Mouse (Mus musculus): ENCODE measurements around the gene Hmcn2.

Hmcn2 gene

DNA sequence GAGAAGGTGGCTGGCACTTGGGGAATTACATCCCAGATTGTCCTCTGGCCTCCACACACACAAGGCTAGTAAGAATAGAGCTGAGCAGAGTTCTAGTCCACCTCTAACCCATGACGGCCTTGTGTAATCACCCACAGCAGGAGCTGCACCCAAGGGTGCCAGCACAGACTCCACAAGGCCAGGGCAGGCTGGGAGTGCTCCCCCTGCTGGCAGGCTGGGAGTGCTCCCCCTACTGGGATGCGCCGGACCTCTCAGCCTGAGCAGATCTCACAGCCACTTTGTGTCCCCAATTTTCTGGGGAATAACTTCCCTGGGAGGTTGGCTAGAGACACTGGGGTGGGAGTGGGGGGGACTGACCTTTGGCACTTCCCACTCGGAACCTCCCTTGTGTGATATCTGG is 68.7 kb downstream of the Hmcn2 start:
- DNase-seq (ENCODE audit: low spot score in 2 of 2) = peak; percentile 12 to 77

DNA sequence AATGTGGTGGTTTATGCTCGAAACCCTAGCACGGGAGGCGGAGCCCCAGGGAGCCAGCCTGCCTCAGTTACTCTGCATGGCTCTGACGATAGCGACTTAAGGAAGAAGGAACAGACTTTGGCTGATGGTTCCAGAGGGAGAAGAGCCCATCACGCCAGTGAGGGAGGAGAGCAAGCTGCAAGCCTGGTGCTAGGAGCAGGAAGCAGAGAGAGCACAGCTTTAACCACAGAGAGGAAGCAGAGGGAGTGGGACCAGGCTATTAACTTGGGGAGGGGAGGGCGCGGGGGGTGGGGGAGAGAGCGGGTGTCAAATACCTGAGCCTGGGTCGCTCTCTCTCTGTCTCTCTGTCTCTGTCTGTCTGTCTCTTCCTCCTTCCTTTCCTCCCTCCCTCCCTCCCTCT is 102.8 kb downstream of the Hmcn2 start:
- no peak for DNase-seq (ENCODE audit: low spot score in 2 of 2)

DNA sequence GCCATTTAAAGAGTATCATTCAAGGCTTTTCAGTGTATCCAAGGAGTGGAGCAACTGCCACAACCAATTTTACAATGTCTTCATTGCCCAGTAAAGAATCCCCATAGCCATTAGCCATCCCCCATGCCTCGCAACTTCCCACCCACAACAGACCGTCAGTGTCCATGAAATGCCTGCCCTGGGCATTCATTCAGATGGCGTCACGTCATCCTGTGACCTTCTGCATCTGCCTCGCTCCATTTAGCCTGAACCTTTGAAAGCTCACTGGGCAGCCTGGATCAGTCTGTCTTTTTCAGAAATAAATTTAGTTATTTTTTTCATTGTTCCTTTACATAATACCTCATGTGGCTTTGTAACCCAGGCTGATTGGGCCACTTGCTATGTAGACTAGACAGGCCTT is 103.8 kb downstream of the Hmcn2 start:
- DNase-seq (ENCODE audit: low spot score in 2 of 2) = no peak

DNA sequence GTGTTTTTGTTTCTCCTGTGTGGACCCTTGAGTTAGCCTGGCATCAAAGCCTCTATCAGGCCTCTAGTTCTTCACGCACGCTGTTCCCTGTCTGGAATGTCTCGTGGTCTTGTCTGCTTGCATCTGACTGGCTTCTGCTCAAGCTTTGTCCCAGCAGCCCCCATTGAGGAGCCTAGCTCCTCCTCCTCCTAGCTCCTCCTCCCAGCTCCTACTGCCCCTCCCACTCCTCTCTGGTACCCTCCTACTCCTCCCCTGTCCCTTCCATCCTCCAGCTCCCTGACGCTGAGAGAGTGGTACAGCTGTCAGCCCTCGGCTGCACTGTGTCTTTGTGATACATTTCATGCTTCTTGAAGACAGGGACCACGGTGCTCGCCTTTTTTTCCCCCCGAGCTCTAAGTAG is 104.4 kb downstream of the Hmcn2 start:
- DNase-seq (ENCODE audit: low spot score in 2 of 2) = no peak

DNA sequence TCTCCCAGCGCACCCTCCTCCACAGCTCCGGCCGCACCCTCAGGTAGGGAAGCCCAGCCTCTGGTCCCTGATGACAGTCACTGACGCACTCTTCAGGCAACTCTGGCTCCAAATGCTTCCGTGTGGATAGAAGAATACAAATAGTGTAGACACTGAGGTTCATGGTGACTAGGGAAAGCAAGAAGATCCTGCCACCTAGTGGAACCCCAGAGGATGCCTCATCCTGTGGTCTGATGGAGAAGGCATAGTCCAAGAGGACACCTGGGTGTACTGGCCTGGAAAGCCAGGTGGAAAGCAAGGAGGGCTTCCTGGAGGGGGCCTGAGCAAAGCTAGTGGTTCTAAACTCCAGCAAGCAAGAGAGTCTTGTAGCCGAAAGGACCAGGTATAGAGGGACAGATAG is 106.7 kb downstream of the Hmcn2 start:
- no peak for DNase-seq (ENCODE audit: low spot score in 2 of 2)

DNA sequence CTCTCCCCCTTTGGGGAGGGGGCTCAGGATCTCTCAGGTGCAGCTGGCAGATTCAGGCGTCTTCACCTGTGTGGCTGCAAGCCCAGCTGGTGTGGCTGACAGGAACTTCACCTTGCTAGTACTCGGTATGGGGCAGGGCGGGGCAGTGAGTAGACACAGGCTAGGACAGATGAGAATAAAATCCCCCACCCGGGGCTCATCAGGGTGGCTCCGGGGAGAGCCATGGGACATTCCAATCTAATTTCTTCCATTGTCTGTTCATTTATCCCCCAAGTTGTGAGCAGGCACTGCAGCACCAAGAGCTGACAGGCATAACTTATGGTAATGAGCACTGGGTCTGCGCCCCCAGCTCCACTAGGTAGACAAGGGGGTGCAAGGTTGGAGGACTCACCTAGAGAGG is 108.4 kb downstream of the Hmcn2 start:
- DNase-seq (ENCODE audit: low spot score in 2 of 2) = no peak

DNA sequence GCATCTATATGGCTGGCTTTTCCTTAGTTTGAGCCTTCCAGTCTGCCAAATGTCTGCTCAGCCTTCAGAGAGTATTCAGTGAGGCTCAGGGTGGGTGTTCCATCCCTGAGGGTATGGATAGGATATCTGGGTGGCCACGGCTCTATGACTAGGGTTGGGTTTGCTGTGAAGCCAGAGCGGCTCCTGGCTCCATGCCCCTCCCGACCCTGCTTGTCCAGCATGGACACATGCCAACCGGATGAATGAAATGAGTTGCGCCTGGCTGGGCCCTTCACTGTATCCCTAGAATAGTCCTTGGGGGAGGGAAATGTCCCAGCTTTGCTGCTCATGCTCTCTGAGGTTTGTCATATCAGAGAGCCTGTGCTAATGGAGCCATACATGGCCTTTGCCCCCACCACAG is 117.3 kb downstream of the Hmcn2 start:
- no peak for DNase-seq (ENCODE audit: low spot score in 2 of 2)

DNA sequence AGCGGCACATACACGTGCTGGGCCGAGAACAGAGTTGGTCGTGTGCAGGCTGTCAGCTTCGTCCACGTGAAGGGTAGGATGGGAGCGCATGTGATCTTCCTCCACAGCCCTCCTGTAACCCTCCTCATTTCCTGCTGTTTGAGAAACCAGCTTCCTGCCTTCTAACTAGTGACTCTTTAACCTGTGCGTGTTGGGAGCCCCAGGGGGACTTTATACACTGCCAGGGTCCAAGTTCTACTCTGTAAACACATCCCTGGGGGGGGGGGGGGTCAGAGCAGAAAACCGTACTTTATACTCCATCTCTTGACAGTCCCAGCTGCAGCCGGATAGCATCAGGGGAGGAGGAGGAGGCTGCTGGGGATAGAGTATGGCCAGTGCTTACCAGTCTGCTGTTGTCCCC is 120.5 kb downstream of the Hmcn2 start:
- DNase-seq (ENCODE audit: low spot score in 2 of 2) = no peak

DNA sequence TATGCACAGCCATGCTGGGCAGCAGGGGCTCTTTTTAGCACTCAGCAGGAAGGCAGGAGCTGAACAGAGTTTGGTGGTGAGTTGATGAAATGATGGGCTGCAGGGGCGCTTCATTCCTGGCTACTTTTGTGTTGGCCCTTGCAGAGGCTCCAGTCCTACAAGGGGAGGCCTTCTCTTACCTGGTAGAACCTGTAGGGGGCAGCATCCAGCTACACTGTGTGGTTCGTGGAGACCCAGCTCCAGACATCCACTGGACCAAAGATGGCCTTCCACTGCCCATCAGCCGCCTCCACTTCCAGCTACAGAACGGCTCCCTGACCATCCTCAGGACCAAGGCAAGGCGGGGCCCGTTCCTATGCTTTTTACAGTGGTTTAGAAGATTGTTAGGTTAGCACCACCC is 121.4 kb downstream of the Hmcn2 start:
- no peak for DNase-seq (ENCODE audit: low spot score in 2 of 2)

DNA sequence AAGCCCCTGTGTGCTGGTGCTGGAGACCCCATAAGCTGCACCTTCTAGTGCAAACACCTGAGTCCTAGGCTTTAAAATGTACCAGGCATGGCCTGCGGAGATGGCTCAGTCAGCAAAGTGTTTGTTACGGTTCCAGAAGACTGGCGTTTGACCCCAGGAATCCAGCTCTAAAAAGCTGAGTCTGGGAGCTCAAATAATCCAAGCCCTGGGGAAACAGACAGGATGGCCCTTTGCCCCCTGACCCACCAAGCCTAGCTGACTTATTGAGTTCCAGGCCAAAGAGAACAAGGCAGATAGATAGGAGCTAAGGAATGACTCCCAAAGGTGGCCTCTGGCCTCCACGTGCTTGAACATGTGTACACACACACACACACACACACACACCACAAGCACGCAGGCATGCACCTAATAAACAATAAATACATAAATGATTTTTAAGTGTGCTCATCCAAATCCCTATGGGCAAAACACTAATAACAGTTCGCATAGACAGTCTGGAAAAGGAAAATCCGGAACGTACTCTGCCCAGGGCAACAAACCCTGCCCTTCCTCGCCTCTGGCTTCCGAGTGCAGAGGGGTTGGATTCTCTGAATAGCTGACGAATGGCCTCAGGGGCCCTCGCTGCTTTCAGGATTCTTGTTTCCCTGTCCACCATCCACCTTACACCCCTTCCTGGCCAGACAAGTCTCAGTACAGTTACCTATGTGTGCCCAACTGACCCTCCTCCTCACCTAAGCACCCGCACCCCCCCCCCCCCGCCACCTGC is 123.4 kb downstream of the Hmcn2 start:
- no peak for DNase-seq (ENCODE audit: low spot score in 2 of 2)

DNA sequence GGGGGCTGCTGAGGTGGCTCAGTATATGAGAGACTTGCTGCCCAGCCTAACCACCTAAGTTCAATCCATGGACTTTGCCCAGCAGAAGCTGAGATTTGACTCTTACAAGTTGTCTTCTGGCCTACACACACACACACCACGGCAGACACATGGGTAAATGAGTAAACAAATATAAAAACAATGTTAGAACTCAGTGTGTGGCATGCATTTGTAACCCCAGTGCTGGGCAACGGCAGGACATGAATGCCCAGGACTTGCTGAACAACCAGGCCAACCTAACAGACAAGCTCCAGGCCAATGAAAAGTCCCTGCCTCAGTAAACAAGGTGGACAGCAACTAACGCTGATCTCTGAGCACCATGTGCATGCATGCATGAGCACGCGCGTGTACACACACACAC is 125.4 kb downstream of the Hmcn2 start:
- DNase-seq (ENCODE audit: low spot score in 2 of 2) = no peak

DNA sequence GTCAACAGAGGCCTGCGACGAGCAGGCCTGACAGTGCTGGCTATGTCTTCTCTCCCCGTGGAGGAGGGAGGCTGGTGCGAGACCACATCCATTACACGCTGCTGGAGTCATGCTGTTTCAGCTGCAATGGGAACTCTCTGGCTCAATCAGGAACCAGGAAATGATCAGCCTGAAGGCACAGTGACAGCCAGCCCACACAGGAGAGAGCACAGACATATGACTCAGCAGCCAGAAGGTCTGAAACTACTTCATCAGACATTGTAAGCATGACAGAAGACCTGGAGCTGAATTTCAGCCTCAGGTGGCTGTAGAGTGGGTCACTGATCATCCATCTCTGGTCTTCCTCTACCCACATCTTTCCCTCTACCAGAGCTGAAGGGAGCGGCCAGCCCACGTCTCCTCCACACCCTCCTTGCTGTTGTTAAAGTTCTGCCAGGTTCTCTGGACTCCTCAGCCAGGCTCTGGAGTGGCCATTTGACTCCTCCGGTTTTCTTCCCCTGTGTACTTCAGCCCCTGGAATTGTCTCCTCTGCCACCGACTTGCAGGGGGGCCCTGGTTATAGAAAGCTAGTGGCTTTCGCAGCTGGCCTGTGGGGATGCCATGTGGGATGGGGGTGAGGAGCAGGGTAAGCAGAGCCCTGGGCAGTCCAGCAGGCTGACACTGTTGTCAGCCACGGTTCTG is 128.4 kb downstream of the Hmcn2 start:
- DNase-seq (ENCODE audit: low spot score in 2 of 2) = no peak

DNA sequence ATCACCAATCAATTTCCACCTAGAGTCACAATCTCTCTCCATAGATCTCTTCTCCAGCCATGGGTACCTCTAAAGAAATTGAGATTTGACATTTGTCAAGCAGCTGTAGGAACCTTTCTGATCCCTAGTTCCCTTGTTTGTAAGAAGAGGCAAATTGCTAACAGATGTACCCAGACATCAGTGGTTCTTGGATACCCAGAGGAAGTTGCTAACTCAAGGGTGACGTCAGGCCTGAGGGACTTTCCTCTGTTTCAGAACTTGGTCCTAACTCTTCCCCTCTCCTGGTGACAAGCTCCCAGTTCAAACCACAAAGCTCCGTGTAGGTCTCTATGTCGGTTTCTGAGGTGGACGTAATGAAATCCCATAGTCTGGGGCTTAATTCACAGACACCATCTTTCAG is 131.8 kb downstream of the Hmcn2 start:
- DNase-seq (ENCODE audit: low spot score in 2 of 2) = no peak

DNA sequence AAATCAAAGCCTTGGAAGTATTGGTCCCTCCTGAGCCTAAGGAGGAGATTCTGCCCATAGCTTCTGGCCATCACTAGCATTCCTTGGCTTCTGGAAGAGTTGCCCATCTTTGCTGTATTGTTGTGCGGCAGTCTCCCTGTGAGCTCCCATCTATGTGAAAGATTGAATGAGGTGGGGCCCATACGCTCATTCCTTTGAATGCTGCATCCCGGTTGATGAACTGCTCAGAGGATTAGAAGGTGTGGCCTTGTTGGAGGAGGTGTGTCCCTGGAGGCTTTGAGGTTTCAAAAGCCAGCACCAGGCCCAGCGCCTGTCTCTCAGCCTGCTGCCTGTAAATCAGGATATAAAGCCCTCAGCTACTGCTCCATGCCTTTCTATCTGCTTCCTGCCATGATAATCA is 132.2 kb downstream of the Hmcn2 start:
- DNase-seq (ENCODE audit: low spot score in 2 of 2) = no peak

DNA sequence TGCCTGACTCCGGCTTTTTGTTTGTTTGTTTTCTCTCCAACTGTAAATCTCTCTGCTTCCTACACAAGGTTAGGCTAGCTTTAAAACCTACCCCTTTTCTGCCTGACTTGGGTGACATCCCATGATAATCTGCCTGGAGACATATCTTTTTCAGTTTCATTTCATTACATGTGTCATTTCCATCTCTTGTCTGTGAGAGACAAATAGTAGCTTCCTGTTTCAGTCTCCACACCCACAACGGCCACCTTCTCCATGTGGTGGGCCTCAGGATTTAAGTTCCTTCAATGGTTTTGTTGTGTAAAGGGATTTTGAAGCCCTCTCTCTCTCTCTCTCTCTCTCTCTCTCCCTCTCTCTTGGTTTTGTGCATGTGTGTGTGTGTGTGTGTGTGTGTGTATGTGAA is 133.3 kb downstream of the Hmcn2 start:
- no peak for DNase-seq (ENCODE audit: low spot score in 2 of 2)

DNA sequence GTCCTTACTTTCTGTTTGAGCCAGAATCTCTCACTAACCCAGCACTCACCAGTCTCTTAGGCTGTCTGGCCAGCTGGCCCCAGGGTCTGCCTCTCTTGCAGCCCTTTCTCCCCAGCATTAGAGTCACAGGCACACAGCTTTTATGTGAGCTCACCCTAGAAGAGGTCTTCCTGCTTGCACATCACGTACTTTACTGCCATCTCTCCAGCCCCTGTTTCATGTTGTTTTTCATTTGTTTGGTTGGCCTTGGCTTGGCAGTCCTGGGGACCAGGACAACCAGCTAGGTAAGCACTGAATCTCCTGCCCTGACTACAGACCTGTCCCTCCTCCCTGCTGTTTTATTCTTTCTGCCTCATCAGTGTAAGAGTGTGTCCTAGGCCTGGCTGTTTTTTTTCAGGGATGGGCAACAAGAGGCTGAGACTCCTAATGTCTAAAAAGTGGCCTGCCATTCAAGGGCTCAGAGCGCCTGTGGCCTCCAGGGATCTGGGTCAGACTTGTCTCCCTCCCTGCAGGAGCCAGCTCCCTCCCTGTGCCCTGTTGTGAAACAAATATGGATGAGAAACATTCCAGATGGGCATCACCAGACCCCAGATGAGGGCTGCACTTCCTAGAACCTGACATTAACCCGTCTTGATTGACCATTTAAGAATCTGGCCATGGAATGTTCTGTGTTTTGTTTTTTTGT is 134.7 kb downstream of the Hmcn2 start:
- DNase-seq (ENCODE audit: low spot score in 2 of 2) = no peak

DNA sequence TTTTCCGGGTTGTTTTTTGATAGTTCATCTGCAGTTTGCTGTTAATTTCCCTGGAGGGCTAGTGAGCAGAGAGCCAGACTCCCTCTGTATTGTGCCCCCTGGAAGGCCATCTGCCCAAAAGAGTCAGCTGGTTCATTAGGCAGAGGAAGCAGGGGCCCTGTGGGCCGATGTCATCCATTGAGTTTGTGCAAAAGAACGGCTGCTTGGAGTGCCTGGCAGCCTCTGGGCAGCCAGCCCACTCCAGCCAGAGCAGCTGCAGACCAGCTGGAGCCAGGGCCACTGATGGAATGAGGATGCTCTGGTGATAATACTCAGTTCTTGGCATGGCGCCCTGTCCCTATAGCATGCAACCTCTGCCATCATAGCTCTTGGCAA is 135.2 kb downstream of the Hmcn2 start:
- no peak for DNase-seq (ENCODE audit: low spot score in 2 of 2)

DNA sequence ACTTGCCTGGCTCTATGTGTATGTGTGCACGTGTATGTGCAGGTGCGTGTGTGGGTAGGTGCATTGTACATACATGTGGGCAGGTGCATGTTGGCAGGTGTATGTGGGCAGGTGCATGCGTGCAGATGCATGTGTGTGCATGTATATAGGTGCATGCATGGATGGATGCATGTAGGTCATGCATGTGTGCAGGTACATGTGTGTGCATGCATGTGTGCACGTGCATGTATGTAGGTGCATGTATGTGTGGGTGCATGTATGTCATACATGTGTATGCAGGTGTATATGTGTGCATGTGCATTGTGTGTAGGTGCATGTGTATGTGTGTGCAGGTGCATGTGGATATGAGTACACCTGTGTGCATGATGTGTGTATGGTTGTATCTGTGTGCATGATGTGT is 135.7 kb downstream of the Hmcn2 start:
- no peak for DNase-seq (ENCODE audit: low spot score in 2 of 2)

DNA sequence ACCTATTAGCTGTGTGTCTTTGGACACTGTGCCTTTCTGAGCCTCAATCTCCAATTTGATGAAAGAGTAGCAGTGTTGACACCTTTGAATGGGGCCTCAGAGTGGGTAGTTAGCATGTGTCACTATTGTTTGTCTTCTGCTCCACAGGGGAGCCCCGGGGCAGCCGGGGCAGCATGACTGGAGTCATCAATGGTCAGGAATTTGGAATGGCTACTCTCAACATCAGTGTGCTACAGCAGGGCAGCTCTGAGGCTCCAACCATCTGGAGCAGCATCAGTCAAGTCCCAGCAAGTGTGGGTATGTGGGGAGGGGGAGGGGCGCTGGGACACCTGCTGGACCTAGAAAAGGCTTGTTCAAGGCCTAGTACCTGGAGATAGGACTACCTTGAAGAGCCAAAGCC is 136.4 kb downstream of the Hmcn2 start:
- no peak for DNase-seq (ENCODE audit: low spot score in 2 of 2)

DNA sequence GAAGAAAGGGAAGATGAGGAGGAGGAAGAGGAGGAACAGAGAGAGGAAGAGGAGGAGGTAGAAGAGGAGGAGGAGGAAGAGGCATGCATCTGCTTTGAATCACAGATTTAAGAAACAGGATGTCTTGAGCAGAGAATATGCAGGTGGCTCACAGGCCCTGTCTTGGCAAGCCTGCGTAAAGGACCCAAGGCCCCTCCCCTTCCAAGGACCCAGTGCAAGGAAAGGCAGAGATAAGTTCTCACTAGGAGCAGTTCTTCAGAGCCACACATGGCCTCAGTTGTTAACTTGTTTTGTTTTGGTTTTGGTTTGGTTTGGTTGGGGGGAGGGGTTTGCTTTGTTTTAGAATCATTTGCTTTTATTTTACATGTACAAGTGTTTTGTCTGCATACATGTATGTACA is 137.3 kb downstream of the Hmcn2 start:
- DNase-seq (ENCODE audit: low spot score in 2 of 2) = peak; percentile 25 to 43

DNA sequence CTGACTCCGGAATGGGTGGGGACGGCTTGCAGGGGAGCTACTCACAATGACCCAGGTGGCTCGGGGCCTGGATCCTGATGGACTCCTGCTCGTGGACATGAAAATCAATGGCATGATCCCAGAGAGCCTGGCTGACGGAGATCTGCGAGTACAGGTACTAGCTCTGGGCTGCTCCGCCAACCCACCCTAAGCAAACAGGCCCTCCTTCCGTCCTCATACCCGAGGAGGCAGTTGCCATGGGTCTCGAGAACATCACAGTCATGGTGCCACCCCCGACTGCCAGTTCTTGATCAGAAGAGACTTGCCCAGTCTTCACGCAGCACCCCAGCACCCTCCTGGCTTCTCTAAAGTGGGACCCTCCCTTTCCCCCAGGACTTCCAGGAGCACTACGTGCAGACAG is 138.8 kb downstream of the Hmcn2 start:
- DNase-seq (ENCODE audit: low spot score in 2 of 2) = no peak

DNA sequence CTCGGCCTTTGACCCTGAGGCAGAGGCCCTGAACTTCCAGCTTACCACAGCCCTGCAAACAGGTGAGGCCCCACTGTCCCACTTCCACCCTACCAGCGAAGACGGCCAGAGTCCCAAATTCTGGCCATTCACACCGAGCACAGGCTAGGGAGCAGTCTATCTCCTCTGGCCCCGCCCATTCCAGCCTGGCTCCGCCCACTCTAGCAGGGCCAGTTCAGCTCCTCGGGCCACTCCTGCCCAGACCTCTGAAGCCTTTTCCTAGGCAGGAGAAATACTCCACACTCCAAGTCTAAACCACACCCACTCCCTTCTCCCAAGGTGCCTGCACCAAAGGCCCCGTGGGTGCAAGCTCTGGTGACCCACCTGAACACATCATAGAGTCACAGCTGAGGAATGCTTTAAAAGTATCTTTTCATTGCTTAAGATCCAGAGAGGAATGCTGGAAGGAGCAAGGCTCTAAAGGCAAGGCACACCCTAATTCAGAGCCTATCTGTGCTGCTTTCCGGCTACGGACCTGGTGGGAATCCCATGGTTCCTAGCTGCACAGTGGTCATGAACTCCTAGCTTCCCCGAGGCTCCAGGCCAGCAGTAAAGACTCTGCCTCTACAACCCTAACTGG is 139.5 kb downstream of the Hmcn2 start:
- DNase-seq (ENCODE audit: low spot score in 2 of 2) = no peak

DNA sequence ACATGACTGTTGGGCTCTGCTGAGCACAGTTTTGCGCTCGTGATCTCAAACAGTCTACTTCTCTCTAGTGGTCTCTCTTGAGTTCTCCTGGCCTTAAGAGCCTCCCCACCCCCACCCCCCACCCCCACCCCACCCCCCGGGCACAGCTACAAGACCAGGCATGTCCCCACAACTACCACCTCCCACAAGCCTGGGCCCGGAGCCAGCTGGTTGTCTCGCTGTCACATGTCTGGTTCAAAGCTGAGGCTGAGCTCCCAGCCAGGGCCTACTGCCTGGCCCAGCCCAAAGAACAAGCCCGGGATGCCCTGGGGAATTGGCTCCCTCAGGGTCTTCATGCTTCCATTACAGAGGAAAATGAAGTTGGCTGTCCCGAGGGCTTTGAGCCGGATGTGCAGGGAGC is 140.1 kb downstream of the Hmcn2 start:
- DNase-seq (ENCODE audit: low spot score in 2 of 2) = no peak
